Mouse (Mus musculus) monocyte, adult 2 months (primary cell): Measurements from ENCODE around the gene Mterf2.
A peak's percentile ranks its signal among the peaks of the same experiment; 100 is the strongest.

Experiments used
- DNase-seq, 2 experiments: peaks; one replicate each; pipeline ENCODE4 v3.0.0; 2022; ENCODE audit warnings: low spot score in 2 of 2, low read depth in 1 of 2

The Mterf2 gene

GRCm38 (mm10) chr10:85127395-85128287, at the start of gene Mterf2:
TSS of gene Mterf2 (minus strand) at chr10:85128027.
- DNase-seq: peak; percentile 7 to 26

GRCm38 (mm10) chr10:85176640-85177039, 48.8 kb upstream of the Mterf2 start:
- no peak for DNase-seq

- no peak for DNase-seq
Observed at GRCm38 (mm10) chr10:85165306-85165705, 37.5 kb upstream of the Mterf2 start.

GRCm38 (mm10) chr10:85164791-85165190, 37.0 kb upstream of the Mterf2 start:
- DNase-seq: no peak

- no peak for DNase-seq
Observed at GRCm38 (mm10) chr10:85161745-85162351, 34.0 kb upstream of the Mterf2 start.

GRCm38 (mm10) chr10:85159989-85160619, 32.3 kb upstream of the Mterf2 start:
- no peak for DNase-seq

- no peak for DNase-seq
Observed at GRCm38 (mm10) chr10:85157451-85157850, 29.6 kb upstream of the Mterf2 start.

GRCm38 (mm10) chr10:85154195-85154594, 26.4 kb upstream of the Mterf2 start:
- DNase-seq: peak in 1 of 2 experiments; percentile 29

- no peak for DNase-seq
Observed at GRCm38 (mm10) chr10:85149226-85149625, 21.4 kb upstream of the Mterf2 start.

GRCm38 (mm10) chr10:85146282-85146681, 18.5 kb upstream of the Mterf2 start:
- no peak for DNase-seq

- no peak for DNase-seq
Observed at GRCm38 (mm10) chr10:85141465-85141864, 13.6 kb upstream of the Mterf2 start.

- DNase-seq: no peak
Observed at GRCm38 (mm10) chr10:85136573-85136972, 8.7 kb upstream of the Mterf2 start.

GRCm38 (mm10) chr10:85128453-85128852, 626 bp upstream of the Mterf2 start:
- peak in 1 of 2 experiments; percentile 50 for DNase-seq

GRCm38 (mm10) chr10:85125184-85125583, 2.6 kb downstream of the Mterf2 start:
- no peak for DNase-seq

- DNase-seq: no peak
Observed at GRCm38 (mm10) chr10:85114409-85114808, 13.4 kb downstream of the Mterf2 start.

- no peak for DNase-seq
Observed at GRCm38 (mm10) chr10:85103085-85103885, 24.5 kb downstream of the Mterf2 start.

- peak; percentile 10 to 16 for DNase-seq
Observed at GRCm38 (mm10) chr10:85102247-85103084, 25.4 kb downstream of the Mterf2 start, which contains the start of the genes Fhl4 and Tmem263. TSS of gene Fhl4 (minus strand) at chr10:85102495. TSS of gene Tmem263 (plus strand) at chr10:85102627.

GRCm38 (mm10) chr10:85101841-85102240, 26.0 kb downstream of the Mterf2 start:
- DNase-seq: no peak

- no peak for DNase-seq
Observed at GRCm38 (mm10) chr10:85071605-85072152, 56.1 kb downstream of the Mterf2 start.
